Mouse (Mus musculus): ENCODE data around the gene Stxbp6. TPM values are rescaled to one million over a fixed set of nuclear protein-coding genes. Genes with fewer than 3 reads are reported as not detected.

The Stxbp6 gene
- polyA plus RNA-seq, 1 experiment from 2014 or later = 7.1 TPM

DNA sequence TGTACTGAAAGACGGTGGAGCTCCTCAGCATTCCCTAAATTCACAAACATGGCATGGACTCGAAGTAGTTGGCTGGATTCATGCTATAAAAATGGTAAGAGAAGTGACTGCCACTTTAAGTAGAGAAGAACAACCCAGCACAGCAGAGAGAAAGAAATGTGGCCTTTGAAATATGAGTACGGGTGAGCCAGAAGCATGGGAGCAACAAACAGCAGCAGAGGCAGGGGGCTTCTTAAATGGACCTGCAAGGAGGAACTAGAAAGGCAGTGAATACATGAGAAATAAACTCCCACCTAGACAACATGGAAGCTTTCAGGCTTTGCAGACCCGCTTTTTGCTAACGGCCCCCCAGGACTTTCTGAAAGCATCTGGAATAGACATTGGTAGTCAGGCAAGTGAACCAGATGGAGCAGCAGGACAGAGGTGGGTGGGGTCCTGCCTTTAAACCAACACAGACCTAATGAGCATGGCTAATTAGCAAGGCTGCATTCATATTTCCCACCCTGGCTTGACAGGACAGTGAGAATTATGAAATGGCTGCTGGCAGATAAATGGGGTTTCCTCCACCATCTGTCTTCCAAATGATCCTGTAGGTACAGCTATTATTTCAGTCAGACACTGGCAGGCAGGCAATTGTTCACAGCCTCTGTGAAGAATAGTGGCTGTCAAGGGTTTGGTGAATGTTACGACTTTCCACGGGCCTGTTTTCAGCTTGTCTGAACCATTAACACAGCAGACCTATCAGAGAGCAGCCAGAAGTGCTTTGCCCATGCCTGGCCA lies 234.7 kb downstream of the Stxbp6 start:
- no peak overlapping the region for H3K9ac ChIP-seq (replicated peaks)
- no peak for ATAC-seq
- no peak overlapping the region for H3K27ac ChIP-seq (ENCODE audit: low read depth)
- H3K27me3 ChIP-seq (ENCODE audit: insufficient read depth, low read length) = no peaks in the 10 kb centered on the region
- WGBS (ENCODE audit: insufficient replicate concordance) = 67% methylated on average over 7 of the region's 7 CpGs
- H3K36me3 ChIP-seq (replicated peaks; ENCODE audit: insufficient read depth, low read length) = no peaks in the 10 kb centered on the region
- no peak overlapping the region for H3K4me3 ChIP-seq (ENCODE audit: low read depth, low read length)
- no peaks in the 10 kb centered on the region for H3K9me3 ChIP-seq (ENCODE audit: low read length)
- TF ChIP-seq CTCF (IDR thresholded peaks at IDR 0.05; ENCODE audit: low read depth) (no peak), EP300 (IDR thresholded peaks at IDR 0.05; ENCODE audit: low read depth) (no peak)
- H3K4me1 ChIP-seq (ENCODE audit: insufficient read depth) = no peaks in the 10 kb centered on the region
- DNase-seq = no peak
- H3K4me2 ChIP-seq (ENCODE audit: low read depth, low read length) = no peak overlapping the region

DNA sequence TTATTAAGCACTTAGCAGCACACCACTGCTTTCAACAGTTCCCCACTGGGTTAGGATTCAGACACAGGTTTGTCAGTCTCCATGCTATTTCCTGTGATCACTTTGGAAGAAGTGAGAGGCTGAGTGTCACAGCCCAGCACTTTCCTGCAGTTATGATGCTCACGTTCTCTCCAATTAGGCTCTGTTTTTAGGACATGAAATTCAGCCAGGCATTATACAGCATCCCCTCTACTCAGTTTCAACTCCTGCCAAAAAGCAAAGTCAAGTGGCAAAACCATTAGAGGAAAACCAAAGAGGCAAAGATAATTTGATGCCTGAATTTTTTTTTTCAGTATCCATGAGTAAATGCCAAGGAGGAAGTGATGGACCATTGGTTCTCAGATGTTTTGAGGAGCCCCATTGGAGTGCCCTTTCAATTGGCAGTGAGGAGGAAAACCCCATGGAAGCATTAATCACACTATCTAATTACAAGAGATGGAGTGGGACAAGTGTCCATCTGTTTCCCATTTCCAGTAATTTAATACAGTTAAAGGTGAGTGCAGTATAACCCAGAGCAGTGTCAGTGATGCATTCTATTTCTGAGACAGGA lies 238.5 kb downstream of the Stxbp6 start:
- no peak overlapping the region for H3K4me2 ChIP-seq (ENCODE audit: low read depth, low read length)
- H3K36me3 ChIP-seq (replicated peaks; ENCODE audit: insufficient read depth, low read length) = no peaks in the 10 kb centered on the region
- no peak overlapping the region for H3K27ac ChIP-seq (ENCODE audit: low read depth)
- no peak overlapping the region for H3K4me3 ChIP-seq (ENCODE audit: low read depth, low read length)
- no peaks in the 10 kb centered on the region for H3K27me3 ChIP-seq (ENCODE audit: insufficient read depth, low read length)
- WGBS (ENCODE audit: insufficient replicate concordance) = 74% methylated on average over 1 of the region's 1 CpGs
- H3K4me1 ChIP-seq (ENCODE audit: insufficient read depth) = no peaks in the 10 kb centered on the region
- no peak for ATAC-seq
- DNase-seq = no peak
- no peaks in the 10 kb centered on the region for H3K9me3 ChIP-seq (ENCODE audit: low read length)
- no peak overlapping the region for H3K9ac ChIP-seq (replicated peaks)
- TF ChIP-seq CTCF (IDR thresholded peaks at IDR 0.05; ENCODE audit: low read depth) = no peak
- TF ChIP-seq EP300 (IDR thresholded peaks at IDR 0.05; ENCODE audit: low read depth) = no peak

DNA sequence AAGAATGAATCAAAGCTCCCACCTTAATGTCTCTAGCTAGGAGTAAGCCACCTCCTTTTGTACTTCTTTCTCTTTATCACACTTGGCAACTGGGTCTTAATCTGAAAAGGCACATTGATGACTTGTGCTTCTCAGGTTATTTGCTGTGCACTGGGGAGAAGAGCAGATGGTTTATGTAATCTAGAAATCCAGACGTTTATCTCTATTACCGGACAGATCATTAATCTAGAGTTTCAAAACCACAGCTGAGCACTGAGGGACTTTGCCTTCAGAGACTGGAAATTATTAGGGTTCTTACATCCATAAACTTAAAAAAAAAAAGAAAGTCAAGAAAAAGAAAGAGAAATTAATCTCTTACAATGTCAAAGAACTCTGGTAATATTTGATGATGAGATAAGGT lies 262.6 kb downstream of the Stxbp6 start:
- H3K4me1 ChIP-seq (ENCODE audit: insufficient read depth) = no peaks in the 10 kb centered on the region
- H3K4me3 ChIP-seq (ENCODE audit: low read depth, low read length) = no peak overlapping the region
- DNase-seq (no peak), ATAC-seq (no peak)
- no peak overlapping the region for H3K27ac ChIP-seq (ENCODE audit: low read depth)
- TF ChIP-seq EP300 (IDR thresholded peaks at IDR 0.05; ENCODE audit: low read depth) = no peak
- H3K9me3 ChIP-seq (ENCODE audit: low read length) = no peaks in the 10 kb centered on the region
- WGBS (ENCODE audit: insufficient replicate concordance) = 71% methylated on average over 2 of the region's 2 CpGs
- no peak overlapping the region for H3K4me2 ChIP-seq (ENCODE audit: low read depth, low read length)
- H3K36me3 ChIP-seq (replicated peaks; ENCODE audit: insufficient read depth, low read length) = no peaks in the 10 kb centered on the region
- no peak overlapping the region for H3K9ac ChIP-seq (replicated peaks)
- no peaks in the 10 kb centered on the region for H3K27me3 ChIP-seq (ENCODE audit: insufficient read depth, low read length)

DNA sequence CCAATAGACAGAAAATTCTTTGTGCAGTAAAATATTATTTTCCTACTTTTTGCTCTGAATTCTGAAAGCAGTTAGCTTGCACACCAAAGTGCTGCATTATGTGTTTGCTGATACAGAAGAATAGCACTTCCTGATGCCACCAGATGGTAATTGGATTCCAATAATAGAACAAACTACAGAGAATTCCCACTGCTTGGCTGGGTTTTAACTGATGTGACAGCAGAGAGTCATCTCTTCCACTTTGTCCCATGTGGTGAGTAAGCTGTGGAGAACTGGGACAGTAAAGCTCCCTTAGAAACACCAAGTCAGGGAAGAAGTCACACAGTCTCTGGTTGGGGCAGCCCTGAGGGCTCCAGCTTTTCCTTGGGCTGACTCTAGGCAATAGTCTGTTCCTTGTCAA lies 270.3 kb downstream of the Stxbp6 start:
- TF ChIP-seq EP300 (IDR thresholded peaks at IDR 0.05; ENCODE audit: low read depth) (no peak), CTCF (IDR thresholded peaks at IDR 0.05; ENCODE audit: low read depth) (no peak)
- DNase-seq = no peak
- Histone ChIP-seq H3K36me3 (replicated peaks; ENCODE audit: insufficient read depth, low read length) (no peaks in the 10 kb centered on the region), H3K4me1 (ENCODE audit: insufficient read depth) (no peaks in the 10 kb centered on the region), H3K9ac (replicated peaks) (no peak overlapping the region), H3K27ac (ENCODE audit: low read depth) (no peak overlapping the region), H3K4me2 (ENCODE audit: low read depth, low read length) (no peak overlapping the region), H3K27me3 (ENCODE audit: insufficient read depth, low read length) (no peaks in the 10 kb centered on the region), H3K4me3 (ENCODE audit: low read depth, low read length) (no peak overlapping the region), H3K9me3 (ENCODE audit: low read length) (no peaks in the 10 kb centered on the region)
- no peak for ATAC-seq

Measured in liver, postnatal 0 days (tissue).